Mouse (Mus musculus): Measurements from ENCODE around the gene Agpat1.

DNA sequence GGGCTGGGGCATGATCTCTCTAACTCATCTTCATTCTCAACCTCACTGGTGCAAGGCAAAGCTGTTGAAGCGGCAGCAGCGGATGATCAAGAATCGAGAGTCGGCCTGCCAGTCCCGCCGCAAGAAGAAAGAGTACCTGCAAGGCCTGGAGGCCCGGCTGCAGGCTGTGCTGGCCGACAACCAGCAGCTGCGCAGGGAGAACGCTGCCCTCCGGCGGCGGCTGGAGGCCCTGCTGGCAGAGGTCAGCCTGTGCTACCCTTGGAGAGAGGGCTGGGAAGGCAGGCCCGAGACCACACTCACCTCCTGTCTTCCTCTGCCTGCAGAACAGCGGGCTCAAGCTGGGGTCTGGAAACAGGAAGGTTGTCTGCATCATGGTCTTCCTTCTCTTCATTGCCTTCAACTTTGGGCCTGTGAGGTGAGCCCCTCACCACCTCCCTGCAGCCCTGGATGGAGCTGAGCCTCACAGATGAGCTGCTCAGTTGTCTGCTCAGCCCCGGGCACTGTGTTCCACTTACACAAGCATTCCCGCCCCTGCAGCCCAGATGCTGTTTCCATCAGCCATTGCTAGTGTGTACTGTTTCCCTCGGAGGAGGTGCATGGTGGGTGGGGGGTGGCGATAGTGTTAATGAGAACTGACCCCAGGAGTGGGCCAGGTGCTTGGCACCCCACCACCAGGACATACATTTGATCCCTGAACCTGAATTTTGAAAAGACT lies 47.6 kb downstream of the Agpat1 start:
- TF ChIP-seq CTCF (IDR thresholded peaks at IDR 0.05; ENCODE audit: low read depth) (peak; percentile 81), EP300 (IDR thresholded peaks at IDR 0.05; ENCODE audit: low read depth) (no peak)
